Mouse (Mus musculus) MEL (cell line): ENCODE data around the gene Il6st.

ENCODE experiments used
- CHD1 ChIP-seq: IDR thresholded peaks from 2 replicates; pipeline ENCODE4 v1.6.1; 2012; ENCODE audit warnings: low read depth, mild to moderate bottlenecking, inconsistent platforms, low read length, improper control_type of control experiment
- CHD2 ChIP-seq: IDR thresholded peaks from 2 replicates; pipeline ENCODE4 v1.6.1; 2011; ENCODE audit warnings: low read length, improper control_type of control experiment
- CTCF ChIP-seq, 3 experiments: IDR thresholded peaks in 2 of 3; conservative IDR thresholded peaks in 1 of 3; 2 replicates each; pipeline ENCODE4 v1.5.1; 2011 to 2012; ENCODE audit warnings: low read length in 3 of 3, low read depth in 2 of 3, mild to moderate bottlenecking in 2 of 3, improper control_type of control experiment in 1 of 3, inconsistent platforms in 1 of 3, mixed read lengths in 1 of 3, moderate library complexity in 1 of 3; ENCODE audit not compliant: control insufficient read depth in 1 of 3, insufficient read depth in 1 of 3, poor library complexity in 1 of 3, severe bottlenecking in 1 of 3
- ELF1 ChIP-seq: IDR thresholded peaks from 2 replicates; pipeline ENCODE4 v1.6.1; 2014; ENCODE audit warnings: low read depth, mild to moderate bottlenecking, inconsistent platforms, low read length, improper control_type of control experiment, moderate library complexity
- GABPA ChIP-seq: IDR thresholded peaks from 2 replicates; pipeline ENCODE4 v1.6.1; 2012; ENCODE audit warnings: low read depth, mild to moderate bottlenecking, inconsistent platforms, low read length, improper control_type of control experiment, moderate library complexity
- GATA1 ChIP-seq: IDR thresholded peaks from 2 replicates; pipeline ENCODE4 v1.6.1; 2011; ENCODE audit warnings: low read depth, low read length, improper control_type of control experiment
- POLR2A ChIP-seq, 2 experiments: IDR thresholded peaks; 2 replicates each; pipeline ENCODE4 v1.6.1; 2011 to 2012; ENCODE audit warnings: low read length in 2 of 2, mild to moderate bottlenecking in 2 of 2, control low read depth in 1 of 2, improper control_type of control experiment in 1 of 2, low read depth in 1 of 2, moderate library complexity in 1 of 2; ENCODE audit not compliant: control insufficient read depth in 1 of 2, insufficient read depth in 1 of 2, poor library complexity in 1 of 2
- POLR2AphosphoS2 ChIP-seq: IDR thresholded peaks from 2 replicates; pipeline ENCODE4 v1.6.1; 2011; ENCODE audit warnings: low read length, improper control_type of control experiment
- POLR2AphosphoS5 ChIP-seq: IDR thresholded peaks from 2 replicates; pipeline ENCODE4 v1.6.1; 2012; ENCODE audit warnings: low read depth, borderline replicate concordance, mild to moderate bottlenecking, inconsistent platforms, low read length, moderate library complexity, mixed read lengths
- SIN3A ChIP-seq: IDR thresholded peaks from 2 replicates; pipeline ENCODE4 v1.6.1; 2012; ENCODE audit warnings: low read length, improper control_type of control experiment, inconsistent platforms
- USF1 ChIP-seq: IDR thresholded peaks from 2 replicates; pipeline ENCODE4 v1.6.1; 2014; ENCODE audit warnings: low read depth, mild to moderate bottlenecking, inconsistent platforms, low read length, improper control_type of control experiment, moderate library complexity
- ZC3H11A ChIP-seq: IDR thresholded peaks from 2 replicates; pipeline ENCODE4 v1.6.1; 2012; ENCODE audit warnings: low read depth, mild to moderate bottlenecking, inconsistent platforms, low read length, improper control_type of control experiment
- ZKSCAN1 ChIP-seq: IDR thresholded peaks from 2 replicates; pipeline ENCODE4 v1.6.1; 2012; ENCODE audit warnings: low read depth, mild to moderate bottlenecking, inconsistent platforms, low read length, improper control_type of control experiment, moderate library complexity
- ZNF384 ChIP-seq: IDR thresholded peaks from 2 replicates; pipeline ENCODE4 v1.6.1; 2012; ENCODE audit warnings: low read depth, mild to moderate bottlenecking, inconsistent platforms, low read length, improper control_type of control experiment

DNA sequence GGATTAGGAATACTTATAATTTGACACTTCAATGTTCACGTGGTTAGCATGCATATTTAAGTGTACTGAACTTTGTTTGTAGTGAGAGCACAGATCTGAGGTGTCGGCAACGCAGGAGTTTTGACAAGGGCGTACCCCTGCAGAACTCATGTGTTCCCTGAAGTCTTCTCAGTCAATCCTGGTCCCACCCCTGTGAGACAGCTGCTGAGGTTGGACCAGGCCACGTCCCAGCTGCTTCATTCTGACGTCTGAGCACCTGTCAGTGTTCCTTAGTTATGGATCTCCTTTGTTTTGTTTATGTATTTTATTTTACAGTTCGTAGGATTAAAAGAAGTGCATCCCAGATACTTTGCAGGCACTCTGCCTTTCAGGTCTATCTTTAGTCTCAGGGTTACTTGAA is 19.1 kb downstream of the Il6st start:
- TF ChIP-seq CTCF (IDR thresholded peaks at IDR 0.05 in 2 of 3, conservative IDR thresholded peaks at IDR 0.05 in 1 of 3; ENCODE audit: control insufficient read depth in 1 of 3, insufficient read depth in 1 of 3, low read depth in 2 of 3, low read length in 3 of 3, poor library complexity in 1 of 3, severe bottlenecking in 1 of 3) (no peak), ZNF384 (no peak), POLR2AphosphoS2 (no peak), CHD1 (no peak), ZC3H11A (no peak), GATA1 (no peak), USF1 (no peak), GABPA (no peak), ZKSCAN1 (no peak), SIN3A (no peak), POLR2A (IDR thresholded peaks at IDR 0.05; ENCODE audit: control insufficient read depth in 1 of 2, insufficient read depth in 1 of 2, low read depth in 1 of 2, low read length in 2 of 2, poor library complexity in 1 of 2) (no peak), CHD2 (no peak), POLR2AphosphoS5 (no peak), ELF1 (no peak)
